Mouse (Mus musculus): ENCODE measurements around the gene Gm49486.

The Gm49486 gene

GRCm38 (mm10) chr15:79229058-79229821 is at the start of gene Gm49486, which contains the start of gene Pick1:
Gene Gm49486 (plus strand): TSS chr15:79229391.
Gene Pick1 (plus strand): TSS chr15:79229173.
- peak; percentile 90 for DNase-seq

- no peak for DNase-seq
These were observed 44.0 kb upstream of the Gm49486 start for GRCm38 (mm10) chr15:79185213-79185612.

GRCm38 (mm10) chr15:79187819-79188218 is 41.4 kb upstream of the Gm49486 start:
- DNase-seq = no peak

GRCm38 (mm10) chr15:79191426-79191825 is 37.8 kb upstream of the Gm49486 start:
- no peak for DNase-seq

GRCm38 (mm10) chr15:79192450-79192849 is 36.7 kb upstream of the Gm49486 start:
- no peak for DNase-seq

GRCm38 (mm10) chr15:79192885-79193845 is 36.0 kb upstream of the Gm49486 start:
- no peak for DNase-seq

- no peak for DNase-seq
These were observed 35.1 kb upstream of the Gm49486 start for GRCm38 (mm10) chr15:79194048-79194447.

- no peak for DNase-seq
These were observed 34.2 kb upstream of the Gm49486 start for GRCm38 (mm10) chr15:79194946-79195345.

- DNase-seq = no peak
These were observed 33.7 kb upstream of the Gm49486 start for GRCm38 (mm10) chr15:79195492-79195891.

GRCm38 (mm10) chr15:79199390-79199976 is 29.7 kb upstream of the Gm49486 start:
- no peak for DNase-seq

- DNase-seq = no peak
These were observed 27.6 kb upstream of the Gm49486 start for GRCm38 (mm10) chr15:79201491-79202150.

- no peak for DNase-seq
These were observed 26.6 kb upstream of the Gm49486 start for GRCm38 (mm10) chr15:79202575-79202974.

- no peak for DNase-seq
These were observed 21.0 kb upstream of the Gm49486 start for GRCm38 (mm10) chr15:79208211-79208610.

GRCm38 (mm10) chr15:79208758-79209439 is 20.3 kb upstream of the Gm49486 start:
- DNase-seq = peak; percentile 76

- no peak for DNase-seq
These were observed 18.8 kb upstream of the Gm49486 start for GRCm38 (mm10) chr15:79210357-79210756.

GRCm38 (mm10) chr15:79212750-79213446 is 16.3 kb upstream of the Gm49486 start:
- DNase-seq = no peak

GRCm38 (mm10) chr15:79213591-79213990 is 15.6 kb upstream of the Gm49486 start:
- DNase-seq = no peak

- no peak for DNase-seq
These were observed 13.0 kb upstream of the Gm49486 start for GRCm38 (mm10) chr15:79216191-79216590.

- DNase-seq = no peak
These were observed 9.6 kb upstream of the Gm49486 start for GRCm38 (mm10) chr15:79219572-79219971.

GRCm38 (mm10) chr15:79223641-79224040 is 5.5 kb upstream of the Gm49486 start:
- DNase-seq = no peak

- peak; percentile 80 for DNase-seq
These were observed 4.5 kb upstream of the Gm49486 start for GRCm38 (mm10) chr15:79224685-79225084.
